Mouse (Mus musculus) E14TG2a.4 (cell line): Measurements from ENCODE around the gene Gm42674.

Source experiments
- CTCF ChIP-seq: conservative IDR thresholded peaks from 2 replicates; pipeline ENCODE4 v1.5.1; 2014; ENCODE audit warnings: low read length
- NANOG ChIP-seq: IDR thresholded peaks from 2 replicates; pipeline ENCODE4 v1.6.1; 2014; ENCODE audit warnings: borderline replicate concordance, low read length, mixed read lengths
- POU5F1 ChIP-seq: IDR thresholded peaks from 2 replicates; pipeline ENCODE4 v1.6.1; 2014; ENCODE audit warnings: low read length, borderline replicate concordance

DNA sequence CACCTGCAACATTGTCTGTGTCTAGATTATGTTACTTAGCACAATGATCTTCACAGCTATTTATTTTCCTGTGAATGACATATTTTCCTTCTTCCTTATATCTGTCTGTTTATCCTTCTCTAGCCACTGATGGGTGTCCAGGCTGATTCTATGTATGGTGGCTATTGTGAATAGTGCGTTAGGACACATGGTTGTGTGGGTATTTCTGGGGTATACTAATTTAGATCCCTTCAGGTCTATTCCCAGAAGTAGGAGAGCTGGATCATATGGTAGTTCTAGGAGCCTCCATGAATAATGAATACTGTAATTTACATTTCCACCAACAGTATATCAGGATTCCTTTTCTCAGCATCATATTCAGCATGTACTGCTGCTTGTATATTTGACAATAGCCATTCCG, 48.1 kb downstream of the Gm42674 start:
- TF ChIP-seq CTCF (no peak), POU5F1 (no peak), NANOG (no peak)
